Mouse (Mus musculus) megakaryocyte progenitor cell, adult 5-6 weeks (primary cell): Measurements from ENCODE around the gene Lmntd1. TPM values are rescaled to one million over a fixed set of nuclear protein-coding genes. Genes with fewer than 3 reads are reported as not detected.
A peak's percentile ranks its signal among the peaks of the same experiment; 100 is the strongest.

Experiments
- ATAC-seq: replicated peaks from 2 replicates; pipeline ENCODE4 v1.8.0; 2016; ENCODE audit warnings: mild to moderate bottlenecking, moderate TSS enrichment, inconsistent platforms; ENCODE audit not compliant: poor library complexity
- total RNA-seq, 2 experiments: library from RNA; stranded (forward) in 1 of 2; stranded (reverse) in 1 of 2; fragments of 157-497, 149-512 nt in 1 of 2; fragments of 200-1000 nt in 1 of 2; gene quantifications; 2 replicates each; pipeline versions ENCODE4 v1.2.3 to v1.2.4; 2015 to 2017

The Lmntd1 gene
- total RNA-seq, 2 experiments from 2014 or later: not detected

GRCm38 (mm10) chr6:145499574-145500546 is 114.3 kb downstream of the Lmntd1 start:
- no peak for ATAC-seq

GRCm38 (mm10) chr6:145495731-145496130 is 118.4 kb downstream of the Lmntd1 start:
- no peak for ATAC-seq

- no peak for ATAC-seq
Measured at GRCm38 (mm10) chr6:145488251-145488650, 125.9 kb downstream of the Lmntd1 start.

- no peak for ATAC-seq
Measured at GRCm38 (mm10) chr6:145485986-145486605, 128.0 kb downstream of the Lmntd1 start.

- ATAC-seq: no peak
Measured at GRCm38 (mm10) chr6:145483318-145483674, 130.8 kb downstream of the Lmntd1 start.

- no peak for ATAC-seq
Measured at GRCm38 (mm10) chr6:145482656-145483317, 131.3 kb downstream of the Lmntd1 start.

GRCm38 (mm10) chr6:145481938-145482337 is 132.2 kb downstream of the Lmntd1 start:
- no peak for ATAC-seq

GRCm38 (mm10) chr6:145478821-145479271 is 135.3 kb downstream of the Lmntd1 start:
- no peak for ATAC-seq

GRCm38 (mm10) chr6:145477367-145477905 is 136.7 kb downstream of the Lmntd1 start:
- no peak for ATAC-seq

GRCm38 (mm10) chr6:145471638-145472247 is 142.4 kb downstream of the Lmntd1 start:
- peak; percentile 88 for ATAC-seq

- ATAC-seq: no peak
Measured at GRCm38 (mm10) chr6:145469260-145469943, 144.7 kb downstream of the Lmntd1 start.

GRCm38 (mm10) chr6:145464027-145464426 is 150.1 kb downstream of the Lmntd1 start:
- ATAC-seq: peak; percentile 57

- no peak for ATAC-seq
Measured at GRCm38 (mm10) chr6:145462677-145463245, 151.4 kb downstream of the Lmntd1 start.

- ATAC-seq: no peak
Measured at GRCm38 (mm10) chr6:145457066-145457465, 157.1 kb downstream of the Lmntd1 start.

- ATAC-seq: no peak
Measured at GRCm38 (mm10) chr6:145450628-145451403, 163.3 kb downstream of the Lmntd1 start.

GRCm38 (mm10) chr6:145448361-145448760 is 165.8 kb downstream of the Lmntd1 start:
- ATAC-seq: no peak

- ATAC-seq: no peak
Measured at GRCm38 (mm10) chr6:145445811-145446500, 168.2 kb downstream of the Lmntd1 start.

- no peak for ATAC-seq
Measured at GRCm38 (mm10) chr6:145445380-145445779, 168.7 kb downstream of the Lmntd1 start.
